Mouse (Mus musculus) G1E (cell line): Measurements from ENCODE around the gene Abca3. TPM values are rescaled to one million over a fixed set of nuclear protein-coding genes. Genes with fewer than 3 reads are reported as not detected.

Experiments used
- ATAC-seq: 2 replicates; pipeline ENCODE4 v1.8.0; 2016; ENCODE audit warnings: mild to moderate bottlenecking; ENCODE audit not compliant: insufficient number of reproducible peaks, poor library complexity, low FRiP score, severe bottlenecking; ENCODE audit errors: extremely low read depth
- DNase-seq: peaks from one replicate; pipeline ENCODE4 v3.0.0; 2012; ENCODE audit warnings: low spot score
- H3K27me3 ChIP-seq: 2 replicates; pipeline ENCODE4 v1.6.1; 2012; ENCODE audit warnings: mild to moderate bottlenecking, low read length, inconsistent platforms; ENCODE audit not compliant: insufficient read depth
- H3K36me3 ChIP-seq: replicated peaks from 2 replicates; pipeline ENCODE3; 2012; ENCODE audit warnings: mild to moderate bottlenecking, inconsistent platforms
- H3K4me1 ChIP-seq: 2 replicates; pipeline ENCODE4 v1.6.1; 2012; ENCODE audit warnings: low read depth, low read length, inconsistent platforms, mixed read lengths; ENCODE audit not compliant: insufficient read depth
- H3K4me3 ChIP-seq: 2 replicates; pipeline ENCODE4 v1.5.1; 2012; ENCODE audit warnings: low read depth, mild to moderate bottlenecking, inconsistent platforms, low read length, moderate library complexity, mixed read lengths
- H3K9me3 ChIP-seq: replicated peaks from 2 replicates; pipeline ENCODE4 v1.6.1; 2012; ENCODE audit warnings: inconsistent platforms
- CTCF ChIP-seq: IDR thresholded peaks from 2 replicates; pipeline ENCODE4 v1.5.1; 2012; ENCODE audit warnings: low read depth, low read length, inconsistent platforms, mixed read lengths
- GATA1 ChIP-seq: IDR thresholded peaks from 2 replicates; pipeline ENCODE4 v1.6.1; 2012; ENCODE audit warnings: borderline replicate concordance, low read length, inconsistent platforms, mixed read lengths
- GATA2 ChIP-seq: IDR thresholded peaks from 2 replicates; pipeline ENCODE4 v1.6.1; 2012; ENCODE audit warnings: low read depth, low read length, inconsistent platforms, borderline replicate concordance
- POLR2AphosphoS5 ChIP-seq: IDR thresholded peaks from 2 replicates; pipeline ENCODE4 v1.6.1; 2012; ENCODE audit warnings: low read depth, low read length, inconsistent platforms; ENCODE audit not compliant: insufficient replicate concordance
- TAL1 ChIP-seq: conservative IDR thresholded peaks from 2 replicates; pipeline ENCODE4 v1.6.1; 2012; ENCODE audit warnings: low read depth, low read length, inconsistent platforms, mixed read lengths
- polyA plus RNA-seq: library from polyadenylated mRNA; stranded (reverse); fragments of >175 nt; gene quantifications from 2 replicates; pipeline ENCODE4 v1.2.3, GENCODE M21; 2012
- total RNA-seq, 2 experiments: library from RNA; stranded (forward) in 1 of 2; stranded (reverse) in 1 of 2; fragments of 200-1000 nt in 1 of 2; fragments of >200 nt in 1 of 2; fragmentation: Nextera tagmentation in 1 of 2; gene quantifications; 2 replicates each; pipeline ENCODE4 v1.2.3; 2014 to 2017

Gene Abca3
- total and polyA plus RNA-seq, 3 experiments: 24.0 to 68.9 (median 29.5) TPM

DNA sequence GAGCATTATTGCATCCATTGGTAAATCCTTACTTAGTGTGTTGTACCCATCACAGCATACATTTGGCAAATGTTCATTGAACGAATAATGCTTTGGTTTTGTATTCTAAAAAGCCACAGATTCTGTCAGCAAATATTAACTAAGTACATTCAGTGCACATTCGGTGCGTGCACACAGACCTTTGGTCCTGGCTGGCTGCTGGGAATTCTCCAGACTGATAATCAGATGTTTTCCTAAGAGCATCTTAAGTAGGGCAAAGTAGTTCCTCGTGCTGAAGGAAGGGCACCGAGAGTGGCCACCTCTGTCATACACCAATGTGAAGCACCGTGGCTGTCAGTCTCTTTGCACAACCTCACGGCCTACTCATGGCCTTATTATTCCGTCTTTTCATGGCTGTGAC is 7.3 kb downstream of the Abca3 start:
- no peak for ATAC-seq
- DNase-seq: no peak
- no peak for TF ChIP-seq CTCF
- TF ChIP-seq GATA2: no peak
- TF ChIP-seq GATA1: no peak
- TF ChIP-seq TAL1: no peak
- TF ChIP-seq POLR2AphosphoS5: no peak
- Histone ChIP-seq H3K9me3 (no peaks in the 10 kb centered on the region), H3K36me3 (peaks cover 77% of the 10 kb centered on the region), H3K27me3 (no peaks in the 10 kb centered on the region), H3K4me3 (no peak overlapping the region), H3K4me1 (peaks cover 33% of the 10 kb centered on the region)

DNA sequence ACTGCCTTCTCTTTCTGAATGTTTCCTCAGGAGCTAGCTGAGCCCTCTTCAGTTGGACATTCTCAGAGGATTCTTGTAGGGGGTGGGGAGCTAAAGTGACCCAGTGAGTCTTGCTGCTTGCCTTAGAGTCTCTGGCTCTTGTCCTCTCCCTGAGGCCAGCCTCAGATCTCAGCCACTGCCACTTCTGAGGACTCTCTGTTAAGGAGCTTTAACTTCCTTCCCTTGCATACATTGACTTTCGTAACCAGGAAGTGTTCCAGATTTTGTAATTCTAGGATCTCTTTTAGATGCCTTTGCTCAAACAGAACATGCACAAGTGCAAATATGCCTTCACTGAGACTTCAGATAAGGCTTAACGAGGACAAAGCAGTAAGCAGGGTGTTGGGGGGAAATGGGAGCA is 8.2 kb downstream of the Abca3 start:
- peaks cover 77% of the 10 kb centered on the region for H3K36me3 ChIP-seq
- no peak for ATAC-seq
- no peaks in the 10 kb centered on the region for H3K27me3 ChIP-seq
- no peaks in the 10 kb centered on the region for H3K9me3 ChIP-seq
- TF ChIP-seq GATA1 (no peak), CTCF (no peak), TAL1 (no peak), GATA2 (no peak), POLR2AphosphoS5 (no peak)
- peaks cover 24% of the 10 kb centered on the region for H3K4me1 ChIP-seq
- no peak for DNase-seq
- H3K4me3 ChIP-seq: no peak overlapping the region

DNA sequence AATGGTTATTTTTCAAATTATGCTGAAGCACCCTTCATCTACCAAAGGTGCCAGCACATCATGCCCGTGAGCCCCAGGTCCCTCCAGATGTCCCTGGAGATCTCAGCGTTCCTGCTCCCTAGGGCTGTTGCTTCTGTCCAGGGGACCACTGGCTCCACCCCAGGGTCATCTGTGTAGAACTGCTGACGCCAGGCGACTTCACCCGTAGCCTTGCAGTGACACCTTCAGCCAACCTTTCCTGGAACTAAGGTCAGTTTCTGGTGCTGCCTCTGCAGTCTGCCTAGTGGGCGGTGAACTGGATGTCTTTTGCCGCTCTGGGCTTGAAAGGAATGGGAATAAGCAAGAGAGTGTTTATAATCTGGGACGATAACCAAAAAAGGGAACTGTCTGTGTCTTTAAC is 9.1 kb downstream of the Abca3 start:
- peaks cover 14% of the 10 kb centered on the region for H3K4me1 ChIP-seq
- TF ChIP-seq POLR2AphosphoS5 (no peak), GATA2 (no peak), CTCF (no peak), TAL1 (no peak), GATA1 (no peak)
- no peaks in the 10 kb centered on the region for H3K27me3 ChIP-seq
- H3K4me3 ChIP-seq: no peak overlapping the region
- no peaks in the 10 kb centered on the region for H3K9me3 ChIP-seq
- DNase-seq: no peak
- no peak for ATAC-seq
- H3K36me3 ChIP-seq: peaks cover 84% of the 10 kb centered on the region

DNA sequence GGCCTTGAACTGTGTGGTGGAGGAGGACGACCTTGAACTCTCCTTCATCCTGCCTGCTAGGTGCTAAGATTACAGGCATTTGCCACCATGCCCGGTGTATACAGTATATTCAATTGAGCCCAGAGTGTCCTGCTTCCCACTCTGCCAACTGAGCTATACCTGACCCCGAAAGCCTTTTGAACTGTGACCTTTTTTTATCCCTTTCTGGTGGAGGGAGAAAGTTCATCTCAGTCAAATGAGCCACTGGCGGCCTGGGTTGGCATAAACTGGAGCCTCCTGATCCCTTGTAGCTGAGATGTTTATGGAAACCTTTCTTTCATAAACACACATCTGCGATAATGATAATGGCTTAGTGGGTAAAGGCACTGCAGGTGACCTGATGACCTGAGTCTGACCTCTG is 9.5 kb downstream of the Abca3 start:
- H3K9me3 ChIP-seq: no peaks in the 10 kb centered on the region
- peaks cover 89% of the 10 kb centered on the region for H3K36me3 ChIP-seq
- no peak for ATAC-seq
- TF ChIP-seq GATA1: no peak
- TF ChIP-seq GATA2: no peak
- DNase-seq: no peak
- no peaks in the 10 kb centered on the region for H3K27me3 ChIP-seq
- H3K4me1 ChIP-seq: peaks cover 11% of the 10 kb centered on the region
- H3K4me3 ChIP-seq: no peak overlapping the region

DNA sequence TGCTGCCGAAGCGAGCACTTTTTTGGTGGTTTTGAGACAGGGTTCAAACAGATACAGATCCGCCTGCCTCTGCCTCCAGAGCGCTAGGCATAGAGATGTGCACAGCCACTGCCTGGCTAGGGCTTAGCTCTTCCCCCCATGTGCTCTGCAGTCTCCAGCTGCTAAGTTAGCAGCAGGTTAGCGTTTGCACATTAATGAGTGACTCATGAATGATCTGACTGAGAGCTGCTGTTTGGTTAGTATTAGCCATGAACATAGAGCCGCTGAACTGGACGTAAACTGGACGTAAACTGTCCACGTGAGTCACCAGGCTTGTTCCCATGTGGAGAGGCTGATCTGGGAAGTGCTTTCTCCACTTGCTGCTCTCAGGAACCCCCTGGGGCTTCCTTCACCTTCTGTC is 10.8 kb downstream of the Abca3 start:
- H3K4me3 ChIP-seq: no peak overlapping the region
- peaks cover 5% of the 10 kb centered on the region for H3K4me1 ChIP-seq
- no peaks in the 10 kb centered on the region for H3K9me3 ChIP-seq
- H3K36me3 ChIP-seq: peaks cover 93% of the 10 kb centered on the region
- TF ChIP-seq POLR2AphosphoS5 (no peak), GATA1 (no peak), GATA2 (no peak), TAL1 (no peak), CTCF (no peak)
- ATAC-seq (no peak), DNase-seq (no peak)
- no peaks in the 10 kb centered on the region for H3K27me3 ChIP-seq

DNA sequence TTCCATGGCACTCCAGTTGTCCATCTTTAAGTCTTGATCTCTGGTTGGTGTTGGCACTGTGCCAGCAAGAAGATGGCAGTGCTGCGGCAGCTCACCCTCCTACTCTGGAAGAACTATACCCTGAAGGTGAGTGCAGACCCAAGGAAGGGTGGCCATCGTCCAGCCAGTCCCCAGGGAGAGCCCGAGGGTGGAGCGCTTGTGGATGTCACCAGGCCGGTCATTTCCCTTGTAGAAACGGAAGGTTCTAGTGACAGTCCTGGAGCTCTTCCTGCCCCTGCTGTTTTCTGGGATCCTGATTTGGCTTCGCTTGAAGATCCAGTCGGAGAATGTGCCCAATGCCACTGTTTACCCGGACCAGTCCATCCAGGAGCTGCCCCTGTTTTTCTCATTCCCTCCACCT is 12.7 kb downstream of the Abca3 start:
- peaks cover 85% of the 10 kb centered on the region for H3K36me3 ChIP-seq
- H3K9me3 ChIP-seq: no peaks in the 10 kb centered on the region
- H3K4me3 ChIP-seq: no peak overlapping the region
- DNase-seq (no peak), ATAC-seq (no peak)
- H3K27me3 ChIP-seq: no peaks in the 10 kb centered on the region
- TF ChIP-seq GATA1 (no peak), GATA2 (no peak), CTCF (no peak), POLR2AphosphoS5 (no peak), TAL1 (no peak)
- peaks cover 5% of the 10 kb centered on the region; the same call in 1 of the 2 replicates for H3K4me1 ChIP-seq

DNA sequence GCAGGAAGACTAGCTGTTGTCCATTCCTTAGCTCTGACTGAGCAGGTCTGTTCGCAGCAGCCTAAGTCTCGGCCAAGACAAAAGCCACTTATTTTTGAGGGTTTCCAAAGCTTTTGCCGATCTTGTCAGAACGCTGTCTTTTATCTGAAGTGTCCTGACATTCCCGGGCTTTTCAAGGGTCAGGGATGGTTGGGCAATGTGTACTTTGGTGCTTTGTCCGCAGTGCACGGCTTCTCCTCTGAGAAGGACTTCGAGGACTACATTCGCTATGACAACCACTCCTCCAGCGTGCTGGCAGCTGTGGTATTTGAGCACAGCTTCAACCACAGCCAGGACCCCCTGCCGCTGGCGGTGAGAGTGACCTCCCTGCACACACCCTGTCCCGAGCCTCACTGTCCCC is 14.1 kb downstream of the Abca3 start:
- H3K27me3 ChIP-seq: no peaks in the 10 kb centered on the region
- TF ChIP-seq TAL1: no peak
- no peak for TF ChIP-seq CTCF
- no peak for TF ChIP-seq POLR2AphosphoS5
- no peak for TF ChIP-seq GATA1
- TF ChIP-seq GATA2: no peak
- ATAC-seq: no peak
- H3K9me3 ChIP-seq: no peaks in the 10 kb centered on the region
- peaks cover 78% of the 10 kb centered on the region for H3K36me3 ChIP-seq
- no peak overlapping the region for H3K4me3 ChIP-seq
- no peak for DNase-seq
- H3K4me1 ChIP-seq: 0 out of 2 replicates have a peak, but pooled peaks cover 1% of the 10 kb centered on the region
